Mouse (Mus musculus) MN1 (cell line): Measurements from ENCODE around the gene Rhot2.

Source experiments
- DNase-seq: peaks from one replicate; pipeline ENCODE4 v3.0.0-alpha.2; 2016; ENCODE audit warnings: low spot score

The Rhot2 gene

GRCm38 (mm10) chr17:25841117-25841880, 3.4 kb downstream of the Rhot2 start, which contains the start of gene Gm20683:
Gm20683 (minus strand) TSS chr17:25841763.
- DNase-seq: no peak

- DNase-seq: no peak
Observed at GRCm38 (mm10) chr17:25840519-25840918, 4.1 kb downstream of the Rhot2 start.

GRCm38 (mm10) chr17:25839455-25840235, 5.0 kb downstream of the Rhot2 start:
- no peak for DNase-seq

- no peak for DNase-seq
Observed at GRCm38 (mm10) chr17:25838904-25839303, 5.7 kb downstream of the Rhot2 start.

GRCm38 (mm10) chr17:25837533-25837932, 7.1 kb downstream of the Rhot2 start:
- no peak for DNase-seq

GRCm38 (mm10) chr17:25837076-25837410, 7.6 kb downstream of the Rhot2 start, which contains the start of gene Rhbdl1:
Rhbdl1 (minus strand) TSS chr17:25837295.
- DNase-seq: no peak

- DNase-seq: no peak
Observed at GRCm38 (mm10) chr17:25836397-25837075, 8.1 kb downstream of the Rhot2 start.

GRCm38 (mm10) chr17:25835816-25836215, 8.8 kb downstream of the Rhot2 start:
- no peak for DNase-seq

- no peak for DNase-seq
Observed at GRCm38 (mm10) chr17:25835301-25835700, 9.3 kb downstream of the Rhot2 start.

GRCm38 (mm10) chr17:25834595-25835222, 9.9 kb downstream of the Rhot2 start:
- no peak for DNase-seq

- no peak for DNase-seq
Observed at GRCm38 (mm10) chr17:25833961-25834594, 10.6 kb downstream of the Rhot2 start.

- peak; percentile 95 for DNase-seq
Observed at GRCm38 (mm10) chr17:25833291-25833663, 11.4 kb downstream of the Rhot2 start, which contains the start of gene Stub1. Stub1 (minus strand) TSS chr17:25833404.

- DNase-seq: peak; percentile 99
Observed at GRCm38 (mm10) chr17:25832436-25833290, 12.0 kb downstream of the Rhot2 start.

GRCm38 (mm10) chr17:25831451-25832281, 13.0 kb downstream of the Rhot2 start:
- DNase-seq: peak; percentile 68

GRCm38 (mm10) chr17:25830806-25831431, 13.7 kb downstream of the Rhot2 start:
- no peak for DNase-seq

- no peak for DNase-seq
Observed at GRCm38 (mm10) chr17:25830200-25830753, 14.4 kb downstream of the Rhot2 start.

GRCm38 (mm10) chr17:25829558-25830017, 15.1 kb downstream of the Rhot2 start:
- DNase-seq: no peak

GRCm38 (mm10) chr17:25828712-25829557, 15.7 kb downstream of the Rhot2 start, which contains the start of gene Jmjd8:
Jmjd8 (plus strand) TSS chr17:25828867.
- no peak for DNase-seq
